Mouse (Mus musculus) heart, postnatal 36 days (tissue): ENCODE results near the gene Setx. TPM values are rescaled to one million over a fixed set of nuclear protein-coding genes. Genes with fewer than 3 reads are reported as not detected.

ENCODE experiments used
- DNase-seq, 2 experiments: peaks; one replicate each; pipeline ENCODE4 v3.0.0; 2021 to 2022
- intact Hi-C: fragments of 180-260 bp; cut with DNase I; formaldehyde crosslinking; loops from one replicate; pipeline ENCODE4 v1.15.1; 2025
- total RNA-seq, 2 experiments: library from RNA; stranded (reverse); gene quantifications; 2 replicates each; pipeline ENCODE4 v1.2.3; 2021

The Setx gene
- total RNA-seq, 2 experiments from 2014 or later = 32.6 to 34.5 TPM

- DNase-seq = no peak
- intact Hi-C loops = no loop called here
Observed at GRCm38 (mm10) chr2:29206156-29206555, 82.2 kb downstream of the Setx start.

DNA sequence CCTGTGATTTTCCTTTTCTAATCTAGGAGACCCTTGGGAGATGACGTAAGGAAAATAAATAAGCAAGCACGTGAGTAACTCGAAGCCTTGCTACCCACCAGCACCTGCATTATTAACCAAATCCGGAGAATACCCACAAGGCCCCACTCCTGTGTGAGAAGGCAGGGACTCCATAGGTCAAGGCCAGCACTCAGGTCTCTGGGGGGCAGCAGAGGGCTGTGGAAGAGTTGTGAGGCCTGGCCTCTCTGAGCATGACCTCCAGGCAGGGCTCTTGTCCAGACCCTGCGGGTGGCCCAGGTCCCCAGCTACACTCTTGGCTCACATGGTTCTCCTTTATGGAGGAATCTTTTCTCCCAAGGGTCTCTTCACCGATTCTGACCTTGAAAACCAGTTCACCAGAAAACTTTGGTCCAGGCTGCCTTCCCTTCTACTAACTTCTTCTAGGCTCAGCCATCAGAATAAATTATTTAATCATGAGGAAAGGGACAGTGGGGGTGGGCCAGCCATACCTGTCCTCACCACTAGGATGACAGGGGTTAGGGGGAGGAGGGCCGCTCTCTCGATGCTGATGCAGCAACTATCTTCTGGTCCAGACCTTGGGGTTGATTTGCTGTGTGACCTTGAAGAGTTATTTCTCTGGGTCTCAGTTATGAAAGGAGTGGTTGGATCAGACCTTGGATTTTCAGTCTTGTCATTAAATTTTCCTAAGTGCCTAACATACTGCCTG lies 92.5 kb downstream of the Setx start:
- peak; percentile 66 to 68 for DNase-seq
- intact Hi-C loops = loop anchor here (2.0 to 5.0 kb wide), 3 partner anchors 338 to 386 kb away; no protein-coding TSS in a partner anchor

- intact Hi-C loops = loop anchor here (2.0 to 5.0 kb wide), 3 partner anchors 338 to 385 kb away; no protein-coding TSS in a partner anchor
- no peak for DNase-seq
Observed at GRCm38 (mm10) chr2:29217042-29217441, 93.1 kb downstream of the Setx start.

- intact Hi-C loops = loop anchor here (2.0 to 5.0 kb wide), 3 partner anchors 337 to 384 kb away; no protein-coding TSS in a partner anchor
- peak; percentile 60 to 74 for DNase-seq
Observed at GRCm38 (mm10) chr2:29217897-29218296, 93.9 kb downstream of the Setx start.

GRCm38 (mm10) chr2:29218831-29219230 lies 94.8 kb downstream of the Setx start:
- intact Hi-C loops = loop anchor here (5.0 kb wide), 2 partner anchors 363 to 383 kb away; no protein-coding TSS in a partner anchor
- DNase-seq = no peak

GRCm38 (mm10) chr2:29222302-29222701 lies 98.3 kb downstream of the Setx start:
- intact Hi-C loops = no loop called here
- no peak for DNase-seq

- DNase-seq = no peak
- intact Hi-C loops = no loop called here
Observed at GRCm38 (mm10) chr2:29223591-29224262, 99.7 kb downstream of the Setx start.

GRCm38 (mm10) chr2:29226671-29227070 lies 102.7 kb downstream of the Setx start:
- no peak for DNase-seq
- intact Hi-C loops = no loop called here

DNA sequence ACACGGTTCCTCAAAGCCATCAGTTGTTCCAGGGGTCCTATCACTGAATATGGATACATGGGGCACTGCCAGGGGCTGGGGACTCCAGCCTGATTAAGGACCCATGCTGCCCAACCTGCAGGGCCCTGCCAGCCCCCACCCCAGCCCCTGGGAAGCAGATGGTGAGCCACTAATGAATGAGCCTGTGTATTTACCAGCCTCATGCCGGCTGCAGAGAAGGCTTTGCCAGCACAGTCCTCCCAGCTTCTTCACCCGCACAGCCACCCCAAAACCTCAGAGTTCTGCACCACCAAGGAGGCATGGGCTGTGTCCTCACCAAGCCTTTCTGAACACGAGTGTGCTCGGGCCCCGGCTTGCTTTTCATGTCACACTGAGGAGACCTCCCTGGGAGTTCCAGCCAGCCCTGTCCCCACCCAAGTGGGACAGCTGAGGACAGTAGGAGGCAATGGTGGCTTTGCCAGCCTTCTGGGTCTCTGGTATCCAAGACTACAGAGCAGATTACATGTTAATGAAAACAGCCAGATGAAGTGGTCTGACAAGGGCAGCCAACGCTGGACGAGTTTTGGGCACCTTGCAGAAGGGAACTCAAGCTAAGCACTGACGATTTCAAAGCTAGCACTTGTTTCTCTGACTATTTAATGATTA lies 106.3 kb downstream of the Setx start:
- DNase-seq = no peak
- intact Hi-C loops = no loop called here

Other genes starting within 250 kb of the Setx start
- not detected for gene Barhl1, start 207.5 kb upstream of the Setx start, total RNA-seq
- not detected for gene Cfap77, start 69.1 kb upstream of the Setx start, total RNA-seq
- gene Ttf1, start 63.9 kb upstream of the Setx start, total RNA-seq = 1 to 10 TPM; 6.4 to 6.7 TPM
- gene Ntng2, start 128.8 kb downstream of the Setx start, total RNA-seq = 1 to 10 TPM; 5.6 to 5.7 TPM
- gene Med27, start 222.6 kb downstream of the Setx start, total RNA-seq = 10 to 100 TPM; 15.8 to 16.1 TPM